Mouse (Mus musculus) testis, adult 2 months (tissue): ENCODE measurements around the gene Olfr652. TPM values are rescaled to one million over a fixed set of nuclear protein-coding genes. Genes with fewer than 3 reads are reported as not detected.

Experiments
- H3K27ac ChIP-seq: fragments of 200-500 bp; 2 replicates; pipeline ENCODE4 v1.5.1; 2012; ENCODE audit warnings: low read depth, low read length; ENCODE audit not compliant: control insufficient read depth, insufficient read depth
- H3K27me3 ChIP-seq: fragments of 200-500 bp; 2 replicates; pipeline ENCODE4 v1.6.1; 2012; ENCODE audit warnings: mild to moderate bottlenecking, low read length, moderate library complexity; ENCODE audit not compliant: control insufficient read depth, insufficient read depth
- H3K36me3 ChIP-seq: fragments of 200-500 bp; 2 replicates; pipeline ENCODE4 v1.6.1; 2012; ENCODE audit warnings: mild to moderate bottlenecking, low read length; ENCODE audit not compliant: control insufficient read depth, insufficient read depth
- H3K4me1 ChIP-seq: fragments of 200-500 bp; 2 replicates; pipeline ENCODE4 v1.6.1; 2012; ENCODE audit warnings: low read length; ENCODE audit not compliant: control insufficient read depth, insufficient read depth
- H3K4me3 ChIP-seq: fragments of 200-500 bp; 2 replicates; pipeline ENCODE4 v1.5.1; 2012; ENCODE audit warnings: low read depth, mild to moderate bottlenecking, low read length, moderate library complexity, mixed read lengths; ENCODE audit not compliant: control insufficient read depth
- CTCF ChIP-seq: fragments of 200-500 bp; IDR thresholded peaks from 2 replicates; pipeline ENCODE4 v1.5.1; 2012; ENCODE audit warnings: low read depth, mild to moderate bottlenecking, inconsistent platforms, low read length, moderate library complexity; ENCODE audit not compliant: control insufficient read depth, insufficient read depth, insufficient replicate concordance
- POLR2A ChIP-seq: fragments of 200-500 bp; IDR thresholded peaks from 2 replicates; pipeline ENCODE4 v1.6.1; 2012; ENCODE audit warnings: low read depth, mild to moderate bottlenecking, inconsistent platforms, low read length, moderate library complexity; ENCODE audit not compliant: control insufficient read depth
- polyA plus RNA-seq: library from polyadenylated mRNA; depleted of rRNA; stranded (reverse); fragments of >200 nt; gene quantifications from 2 replicates; pipeline ENCODE4 v1.2.3, GENCODE M21; 2012; rRNA removed

Olfr652 gene
- polyA plus RNA-seq, 1 experiment: 0.20 TPM

DNA sequence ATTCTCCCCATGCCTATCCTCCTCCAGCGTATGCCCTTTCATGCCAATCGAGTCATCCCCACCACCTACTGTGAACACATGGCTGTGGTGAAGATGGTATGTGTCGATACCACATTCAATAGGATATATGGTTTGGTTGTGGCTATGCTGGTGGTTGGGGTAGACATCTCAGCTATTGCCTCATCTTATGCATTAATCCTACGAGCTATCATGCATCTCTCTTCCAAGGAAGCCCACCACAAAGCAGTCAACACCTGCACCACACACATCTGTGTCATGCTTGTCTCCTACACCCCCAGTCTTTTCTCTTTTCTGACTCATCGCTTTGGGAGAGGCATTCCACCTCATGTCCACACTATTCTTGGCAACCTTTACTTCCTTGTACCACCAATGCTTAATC, 27.6 kb downstream of the Olfr652 start:
- TF ChIP-seq CTCF (no peak), POLR2A (no peak)
- H3K4me3 ChIP-seq: no peak overlapping the region
- no peak overlapping the region for H3K27ac ChIP-seq
- H3K4me1 ChIP-seq: no peaks in the 10 kb centered on the region
- no peaks in the 10 kb centered on the region for H3K27me3 ChIP-seq
- no peaks in the 10 kb centered on the region for H3K36me3 ChIP-seq

DNA sequence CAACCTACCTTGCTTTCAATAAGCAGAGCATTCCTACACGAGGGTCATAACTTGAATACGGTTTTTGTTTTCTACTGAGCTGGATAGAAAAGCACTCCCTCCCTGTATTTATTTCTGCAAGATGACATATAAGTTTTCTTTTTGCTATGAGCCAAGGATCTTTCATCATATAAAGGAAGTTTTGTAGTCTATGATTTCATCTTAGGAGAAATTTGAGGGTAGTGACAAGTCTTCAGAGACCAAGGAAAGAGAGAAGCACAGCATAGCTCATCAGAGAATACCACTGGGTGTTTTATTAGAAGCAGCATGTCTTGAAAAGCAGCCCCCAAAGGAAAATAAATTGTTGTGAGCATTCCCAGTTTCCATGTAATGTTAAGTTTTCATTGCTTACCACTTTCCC, 41.0 kb downstream of the Olfr652 start, which contains the start of gene Olfr655:
Gene Olfr655 (minus strand): TSS at position 101 of the 400 bp plus-strand sequence.
- Histone ChIP-seq H3K27me3 (no peaks in the 10 kb centered on the region), H3K36me3 (no peaks in the 10 kb centered on the region), H3K4me3 (no peak within 1 kb of the TSS), H3K4me1 (no peaks in the 10 kb centered on the region), H3K27ac (no peak within 1 kb of the TSS)
- TF ChIP-seq POLR2A (no peak), CTCF (no peak)

DNA sequence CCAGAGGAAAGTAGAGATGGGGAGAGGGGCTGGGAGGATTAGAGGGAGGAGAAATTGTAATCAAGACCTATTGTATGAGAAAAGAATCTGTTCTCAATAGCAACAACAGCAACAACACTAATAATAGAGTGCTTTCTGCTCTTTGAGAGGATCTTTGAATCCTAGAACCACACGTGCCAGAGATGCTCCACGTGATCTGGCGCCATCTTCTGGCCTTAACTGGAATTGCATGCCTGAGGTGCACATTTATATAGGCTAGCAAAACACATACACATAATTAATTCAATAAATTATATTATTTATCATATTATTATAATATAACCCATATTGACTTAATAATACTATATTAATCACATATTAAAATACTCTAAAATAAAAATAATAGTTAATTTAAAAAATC, 42.5 kb downstream of the Olfr652 start:
- no peaks in the 10 kb centered on the region for H3K27me3 ChIP-seq
- no peaks in the 10 kb centered on the region for H3K36me3 ChIP-seq
- no peak overlapping the region for H3K4me3 ChIP-seq
- no peak overlapping the region for H3K27ac ChIP-seq
- TF ChIP-seq POLR2A: no peak
- peak; percentile 86; the same call in 1 of the 2 replicates for TF ChIP-seq CTCF
- H3K4me1 ChIP-seq: no peaks in the 10 kb centered on the region

DNA sequence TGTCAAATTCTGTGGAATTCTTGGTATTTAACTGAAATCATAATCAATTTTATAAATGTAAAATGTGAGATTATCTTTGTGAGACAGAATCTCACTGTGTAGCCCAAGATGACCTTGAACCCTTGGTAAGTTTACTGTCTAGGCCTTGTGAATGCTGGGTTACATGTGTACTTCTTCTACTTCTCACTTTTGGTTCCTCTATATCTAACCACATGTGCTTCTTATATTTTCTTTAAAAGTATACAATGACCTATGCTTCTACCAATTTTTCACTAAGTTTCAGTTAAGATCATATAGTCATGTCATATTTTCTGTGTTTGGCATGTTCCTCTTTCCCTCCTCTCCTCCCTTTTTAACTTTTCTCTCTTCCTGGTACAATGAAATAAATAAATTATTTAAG, 44.0 kb downstream of the Olfr652 start:
- no peaks in the 10 kb centered on the region for H3K36me3 ChIP-seq
- TF ChIP-seq CTCF: no peak
- no peak for TF ChIP-seq POLR2A
- no peak overlapping the region for H3K27ac ChIP-seq
- H3K27me3 ChIP-seq: no peaks in the 10 kb centered on the region
- H3K4me1 ChIP-seq: no peaks in the 10 kb centered on the region
- no peak overlapping the region for H3K4me3 ChIP-seq

DNA sequence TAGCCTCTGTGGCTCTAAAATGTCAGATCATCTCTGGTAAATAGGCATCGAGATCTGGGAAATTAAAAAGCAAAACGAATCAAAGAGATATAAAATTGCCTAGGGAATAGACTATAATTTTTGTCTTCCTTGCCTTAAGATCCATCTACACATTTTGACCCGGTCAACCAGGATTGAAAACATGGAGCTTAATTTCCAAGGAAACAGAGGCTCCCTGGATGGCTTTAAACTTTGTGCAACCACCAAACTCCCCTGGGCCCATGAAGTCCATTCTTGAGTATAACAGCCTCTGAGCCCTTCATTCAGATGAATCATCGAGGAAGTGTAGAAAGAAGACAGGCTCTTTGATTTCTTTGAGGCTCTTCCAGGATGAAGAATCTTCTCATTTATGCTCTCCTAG, 53.0 kb downstream of the Olfr652 start, which contains the start of gene Olfr656:
Gene Olfr656 (plus strand): TSS at position 301 of the 400 bp plus-strand sequence.
- TF ChIP-seq POLR2A (no peak), CTCF (no peak)
- Histone ChIP-seq H3K36me3 (no peaks in the 10 kb centered on the region), H3K27me3 (no peaks in the 10 kb centered on the region), H3K4me1 (no peaks in the 10 kb centered on the region), H3K27ac (no peak within 1 kb of the TSS), H3K4me3 (no peak within 1 kb of the TSS)

Other genes starting within 250 kb of the Olfr652 start
- gene Trim12a, start 245.4 kb upstream of the Olfr652 start, polyA plus RNA-seq: 0.54 and 1.1 TPM in 2 replicates
- 0.24 and 0.74 TPM in 2 replicates for gene Trim34b, start 231.4 kb upstream of the Olfr652 start, polyA plus RNA-seq
- 0.40 and 0.98 TPM in 2 replicates for gene Trim12c, start 207.5 kb upstream of the Olfr652 start, polyA plus RNA-seq
- 0.07 and 0.08 TPM in 2 replicates for gene Trim30b, start 191.0 kb upstream of the Olfr652 start, polyA plus RNA-seq
- not detected in 2 replicates for gene Trim30c, start 160.1 kb upstream of the Olfr652 start, polyA plus RNA-seq
- 0.17 and 0.32 TPM in 2 replicates for gene Trim30a, start 95.7 kb upstream of the Olfr652 start, polyA plus RNA-seq
- 0.25 and 0.38 TPM in 2 replicates for gene Trim30d, start 53.1 kb upstream of the Olfr652 start, polyA plus RNA-seq
- not detected in 2 replicates for gene Olfr651, start 10.8 kb upstream of the Olfr652 start, polyA plus RNA-seq
- 0.06 and 0.19 TPM in 2 replicates for gene Olfr653, start 16.4 kb downstream of the Olfr652 start, polyA plus RNA-seq
- gene Olfr654, start 26.1 kb downstream of the Olfr652 start, polyA plus RNA-seq: 0.64 and 0.87 TPM in 2 replicates
- gene Olfr655, start 40.9 kb downstream of the Olfr652 start, polyA plus RNA-seq: not detected in 2 replicates
- not detected in 2 replicates for gene Olfr656, start 53.1 kb downstream of the Olfr652 start, polyA plus RNA-seq
- not detected in 2 replicates for gene Olfr657, start 63.9 kb downstream of the Olfr652 start, polyA plus RNA-seq
- gene Olfr658, start 86.4 kb downstream of the Olfr652 start, polyA plus RNA-seq: not detected in 2 replicates
- not detected in 2 replicates for gene Olfr659, start 105.9 kb downstream of the Olfr652 start, polyA plus RNA-seq
- not detected in 2 replicates for gene Olfr661, start 125.6 kb downstream of the Olfr652 start, polyA plus RNA-seq
- not detected in 2 replicates for gene Usp17le, start 216.6 kb downstream of the Olfr652 start, polyA plus RNA-seq